Mouse (Mus musculus): ENCODE results near the gene Eif5b. TPM values are rescaled to one million over a fixed set of nuclear protein-coding genes. Genes with fewer than 3 reads are reported as not detected.

Gene Eif5b
- polyA plus RNA-seq, 1 experiment from 2014 or later: 33.3 TPM

- H3K27ac ChIP-seq (replicated peaks; ENCODE audit: low read depth, low read length): no peak overlapping the region
- H3K36me3 ChIP-seq (replicated peaks; ENCODE audit: control insufficient read depth, insufficient read depth, low read depth, low read length): peaks cover 3% of the 10 kb centered on the region
- H3K27me3 ChIP-seq (ENCODE audit: control insufficient read depth, insufficient read depth, low read length): no peaks in the 10 kb centered on the region
- H3K4me3 ChIP-seq (ENCODE audit: low read depth, low read length): peak overlapping the region; percentile 84
- H3K9me3 ChIP-seq (replicated peaks; ENCODE audit: control insufficient read depth, low read length): no peaks in the 10 kb centered on the region
- WGBS: 45% methylated on average over 3 of the region's 3 CpGs
- H3K4me2 ChIP-seq (ENCODE audit: low read depth, low read length): peak overlapping the region; percentile 62
- H3K4me1 ChIP-seq (ENCODE audit: control insufficient read depth, insufficient read depth, low read length): no peaks in the 10 kb centered on the region
- peak overlapping the region; percentile 79 for H3K9ac ChIP-seq (replicated peaks; ENCODE audit: low read length)
- no peak for DNase-seq (ENCODE audit: low spot score)
- ATAC-seq (replicated peaks; ENCODE audit: insufficient number of reproducible peaks, low FRiP score, low TSS enrichment, low read depth): no peak
These were observed 1.6 kb upstream of the Eif5b start for GRCm38 (mm10) chr1:37996226-37996625.

DNA sequence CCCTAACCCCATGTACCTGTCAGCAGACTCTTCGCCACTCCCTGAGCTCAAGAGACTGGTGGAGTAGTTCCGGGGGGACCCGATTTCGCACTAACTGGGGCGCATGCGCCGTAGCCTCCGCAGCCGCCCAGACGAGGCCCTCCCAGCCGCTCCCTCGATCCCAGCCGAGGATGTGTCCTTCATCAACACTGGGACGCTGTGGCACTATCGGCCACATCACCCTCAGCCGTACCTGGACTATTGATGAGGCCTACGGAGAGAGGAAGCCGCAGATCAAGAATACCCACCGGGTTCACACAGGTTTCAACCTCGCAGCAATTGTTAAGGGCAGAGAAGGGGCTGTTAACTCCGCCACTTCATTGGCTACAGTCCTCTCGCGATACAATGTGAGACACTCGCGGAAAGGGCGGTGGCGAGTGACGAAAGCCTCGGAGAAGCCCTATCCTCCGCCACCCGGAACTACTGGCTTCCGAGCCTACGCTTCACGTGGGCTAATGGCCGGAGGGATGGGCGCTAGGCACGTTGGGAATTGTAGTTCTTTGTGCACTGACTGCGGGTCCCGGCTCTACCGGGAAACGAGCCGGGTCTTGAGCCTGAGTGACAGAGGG, 829 bp upstream of the Eif5b start:
- peaks cover 3% of the 10 kb centered on the region for H3K36me3 ChIP-seq (replicated peaks; ENCODE audit: control insufficient read depth, insufficient read depth, low read depth, low read length)
- DNase-seq (ENCODE audit: low spot score) (peak; percentile 99), ATAC-seq (replicated peaks; ENCODE audit: insufficient number of reproducible peaks, low FRiP score, low TSS enrichment, low read depth) (peak; percentile 94)
- H3K9ac ChIP-seq (replicated peaks; ENCODE audit: low read length): peak overlapping the region; percentile 79
- peak overlapping the region; percentile 82 for H3K27ac ChIP-seq (replicated peaks; ENCODE audit: low read depth, low read length)
- H3K27me3 ChIP-seq (ENCODE audit: control insufficient read depth, insufficient read depth, low read length): no peaks in the 10 kb centered on the region
- no peaks in the 10 kb centered on the region for H3K9me3 ChIP-seq (replicated peaks; ENCODE audit: control insufficient read depth, low read length)
- under 1% methylated on average over 42 of the region's 42 CpGs for WGBS
- no peaks in the 10 kb centered on the region for H3K4me1 ChIP-seq (ENCODE audit: control insufficient read depth, insufficient read depth, low read length)
- H3K4me3 ChIP-seq (ENCODE audit: low read depth, low read length): peak overlapping the region; percentile 84
- peak overlapping the region; percentile 72 for H3K4me2 ChIP-seq (ENCODE audit: low read depth, low read length)

DNA sequence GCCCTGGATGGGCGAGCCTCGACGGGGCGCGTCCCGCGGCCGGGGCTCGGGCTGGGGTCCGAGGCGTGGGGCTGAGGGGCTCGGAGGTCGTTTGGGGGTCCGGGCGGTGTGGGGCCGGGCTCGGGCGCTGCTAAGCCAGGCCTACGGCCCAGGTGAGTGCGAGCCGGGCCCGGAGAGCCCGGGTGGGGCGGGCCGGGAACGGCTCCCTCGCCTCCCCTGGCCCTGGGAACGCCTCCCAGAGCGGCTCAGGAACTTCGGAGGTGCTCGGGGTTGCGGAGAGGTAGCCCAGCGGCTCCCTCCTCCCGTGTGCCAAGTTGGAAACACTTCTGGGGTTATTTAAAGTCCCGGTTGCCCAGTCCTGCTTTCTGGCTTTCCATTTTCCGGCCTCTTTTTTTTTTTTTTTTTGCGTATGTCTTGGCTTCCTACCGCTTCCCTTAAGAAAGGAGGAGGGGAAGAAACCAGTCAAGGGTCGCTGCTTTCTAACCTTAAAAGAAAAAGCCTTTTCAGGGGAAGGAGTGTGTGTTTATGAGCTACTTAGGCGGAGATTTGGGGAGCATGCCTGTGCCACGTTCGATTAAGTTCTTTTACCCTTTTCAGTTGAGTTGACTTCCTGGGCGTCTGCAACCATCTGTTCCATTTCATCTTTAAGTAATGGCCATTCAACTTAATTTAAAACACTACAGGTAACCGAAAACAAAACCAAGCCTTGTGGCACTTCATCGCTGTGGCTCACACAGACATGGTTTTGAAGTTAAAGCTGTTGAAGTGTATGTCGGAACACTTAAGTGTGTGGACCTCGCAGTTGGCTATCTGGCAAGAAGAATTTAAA, 775 bp downstream of the Eif5b start:
- no peaks in the 10 kb centered on the region for H3K27me3 ChIP-seq (ENCODE audit: control insufficient read depth, insufficient read depth, low read length)
- ATAC-seq (replicated peaks; ENCODE audit: insufficient number of reproducible peaks, low FRiP score, low TSS enrichment, low read depth): peak; percentile 22

DNA sequence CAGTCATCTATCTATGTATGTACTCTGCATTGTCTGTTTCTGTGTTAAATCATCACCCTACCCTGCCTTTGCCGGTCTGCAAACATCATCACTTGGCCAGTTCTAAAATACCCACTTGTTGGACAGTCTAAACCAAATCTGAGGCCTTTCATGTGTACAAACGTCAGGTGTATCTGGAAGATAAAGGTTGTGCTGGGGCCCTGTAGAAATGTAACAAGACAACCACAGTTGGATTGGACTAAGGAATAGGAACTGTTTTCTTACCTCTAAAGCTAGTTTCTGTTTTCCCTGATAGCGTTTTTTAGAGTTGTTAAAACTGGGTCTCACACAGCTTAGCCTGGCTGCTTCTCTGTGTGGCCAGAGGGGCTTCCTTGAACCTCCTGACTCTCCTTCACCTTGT, 1.7 kb downstream of the Eif5b start:
- no peak overlapping the region for H3K4me3 ChIP-seq (ENCODE audit: low read depth, low read length)
- H3K9me3 ChIP-seq (replicated peaks; ENCODE audit: control insufficient read depth, low read length): no peaks in the 10 kb centered on the region
- no peak overlapping the region for H3K9ac ChIP-seq (replicated peaks; ENCODE audit: low read length)
- no peak for ATAC-seq (replicated peaks; ENCODE audit: insufficient number of reproducible peaks, low FRiP score, low TSS enrichment, low read depth)
- no peak for DNase-seq (ENCODE audit: low spot score)
- H3K4me1 ChIP-seq (ENCODE audit: control insufficient read depth, insufficient read depth, low read length): no peaks in the 10 kb centered on the region
- WGBS: 71% methylated on average over 3 of the region's 3 CpGs
- H3K4me2 ChIP-seq (ENCODE audit: low read depth, low read length): no peak overlapping the region
- H3K36me3 ChIP-seq (replicated peaks; ENCODE audit: control insufficient read depth, insufficient read depth, low read depth, low read length): peaks cover 3% of the 10 kb centered on the region; the same call in 1 of the 2 replicates
- H3K27me3 ChIP-seq (ENCODE audit: control insufficient read depth, insufficient read depth, low read length): no peaks in the 10 kb centered on the region
- no peak overlapping the region for H3K27ac ChIP-seq (replicated peaks; ENCODE audit: low read depth, low read length)

More for the DNA sequence above, 775 bp downstream of the Eif5b start:
- no peaks in the 10 kb centered on the region for H3K4me1 ChIP-seq (ENCODE audit: control insufficient read depth, insufficient read depth, low read length)
- H3K36me3 ChIP-seq (replicated peaks; ENCODE audit: control insufficient read depth, insufficient read depth, low read depth, low read length): peaks cover 3% of the 10 kb centered on the region; the same call in 1 of the 2 replicates
- peak overlapping the region; percentile 87 for H3K9ac ChIP-seq (replicated peaks; ENCODE audit: low read length)
- peak overlapping the region; percentile 63 for H3K4me2 ChIP-seq (ENCODE audit: low read depth, low read length)
- peak overlapping the region; percentile 84 for H3K4me3 ChIP-seq (ENCODE audit: low read depth, low read length)
- H3K9me3 ChIP-seq (replicated peaks; ENCODE audit: control insufficient read depth, low read length): no peaks in the 10 kb centered on the region
- DNase-seq (ENCODE audit: low spot score): peak; percentile 23
- peak overlapping the region; percentile 61 for H3K27ac ChIP-seq (replicated peaks; ENCODE audit: low read depth, low read length)
- 5% methylated on average over 37 of the region's 47 CpGs for WGBS

GRCm38 (mm10) chr1:38000844-38001243, 3.0 kb downstream of the Eif5b start:
- no peaks in the 10 kb centered on the region for H3K27me3 ChIP-seq (ENCODE audit: control insufficient read depth, insufficient read depth, low read length)
- H3K4me2 ChIP-seq (ENCODE audit: low read depth, low read length): no peak overlapping the region
- ATAC-seq (replicated peaks; ENCODE audit: insufficient number of reproducible peaks, low FRiP score, low TSS enrichment, low read depth): no peak
- 91% methylated on average over 8 of the region's 8 CpGs for WGBS
- H3K9ac ChIP-seq (replicated peaks; ENCODE audit: low read length): no peak overlapping the region
- no peak overlapping the region for H3K27ac ChIP-seq (replicated peaks; ENCODE audit: low read depth, low read length)
- H3K9me3 ChIP-seq (replicated peaks; ENCODE audit: control insufficient read depth, low read length): no peaks in the 10 kb centered on the region
- no peaks in the 10 kb centered on the region for H3K36me3 ChIP-seq (replicated peaks; ENCODE audit: control insufficient read depth, insufficient read depth, low read depth, low read length)
- no peak for DNase-seq (ENCODE audit: low spot score)
- H3K4me1 ChIP-seq (ENCODE audit: control insufficient read depth, insufficient read depth, low read length): no peaks in the 10 kb centered on the region
- H3K4me3 ChIP-seq (ENCODE audit: low read depth, low read length): no peak overlapping the region

DNA sequence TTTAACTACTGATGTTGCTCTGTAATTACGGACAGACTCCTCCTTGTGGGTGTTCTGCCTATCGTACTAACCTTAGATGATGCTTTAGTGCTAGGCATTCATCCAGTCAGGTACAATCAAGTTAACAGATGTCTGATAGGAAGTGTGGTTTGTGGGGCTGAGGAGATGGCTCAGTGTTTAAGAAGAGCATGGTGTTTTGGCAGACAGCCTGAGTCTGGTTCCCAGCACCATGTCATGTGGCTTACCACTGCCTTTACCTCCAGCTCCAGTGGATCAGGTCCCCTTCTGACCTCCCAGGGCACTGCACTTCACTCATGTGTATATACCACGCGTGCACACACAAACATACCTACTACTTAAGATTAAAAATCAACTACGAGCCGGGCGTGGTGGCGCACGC, 4.1 kb downstream of the Eif5b start:
- Histone ChIP-seq H3K4me1 (ENCODE audit: control insufficient read depth, insufficient read depth, low read length) (no peaks in the 10 kb centered on the region), H3K27ac (replicated peaks; ENCODE audit: low read depth, low read length) (no peak overlapping the region), H3K9ac (replicated peaks; ENCODE audit: low read length) (no peak overlapping the region), H3K9me3 (replicated peaks; ENCODE audit: control insufficient read depth, low read length) (no peaks in the 10 kb centered on the region), H3K4me2 (ENCODE audit: low read depth, low read length) (no peak overlapping the region), H3K4me3 (ENCODE audit: low read depth, low read length) (no peak overlapping the region), H3K36me3 (replicated peaks; ENCODE audit: control insufficient read depth, insufficient read depth, low read depth, low read length) (no peaks in the 10 kb centered on the region), H3K27me3 (ENCODE audit: control insufficient read depth, insufficient read depth, low read length) (no peaks in the 10 kb centered on the region)
- WGBS: 94% methylated on average over 9 of the region's 9 CpGs
- DNase-seq (ENCODE audit: low spot score) (no peak), ATAC-seq (replicated peaks; ENCODE audit: insufficient number of reproducible peaks, low FRiP score, low TSS enrichment, low read depth) (no peak)

GRCm38 (mm10) chr1:38003046-38003445, 5.2 kb downstream of the Eif5b start:
- WGBS: 87% methylated on average over 3 of the region's 3 CpGs
- Histone ChIP-seq H3K36me3 (replicated peaks; ENCODE audit: control insufficient read depth, insufficient read depth, low read depth, low read length) (no peaks in the 10 kb centered on the region), H3K4me2 (ENCODE audit: low read depth, low read length) (no peak overlapping the region), H3K9ac (replicated peaks; ENCODE audit: low read length) (no peak overlapping the region), H3K27ac (replicated peaks; ENCODE audit: low read depth, low read length) (no peak overlapping the region), H3K4me3 (ENCODE audit: low read depth, low read length) (no peak overlapping the region), H3K4me1 (ENCODE audit: control insufficient read depth, insufficient read depth, low read length) (no peaks in the 10 kb centered on the region), H3K9me3 (replicated peaks; ENCODE audit: control insufficient read depth, low read length) (no peaks in the 10 kb centered on the region), H3K27me3 (ENCODE audit: control insufficient read depth, insufficient read depth, low read length) (no peaks in the 10 kb centered on the region)
- ATAC-seq (replicated peaks; ENCODE audit: insufficient number of reproducible peaks, low FRiP score, low TSS enrichment, low read depth): no peak
- DNase-seq (ENCODE audit: low spot score): no peak

GRCm38 (mm10) chr1:38006741-38007140, 8.9 kb downstream of the Eif5b start:
- Histone ChIP-seq H3K27ac (replicated peaks; ENCODE audit: low read depth, low read length) (no peak overlapping the region), H3K4me3 (ENCODE audit: low read depth, low read length) (no peak overlapping the region), H3K9ac (replicated peaks; ENCODE audit: low read length) (no peak overlapping the region), H3K27me3 (ENCODE audit: control insufficient read depth, insufficient read depth, low read length) (no peaks in the 10 kb centered on the region), H3K9me3 (replicated peaks; ENCODE audit: control insufficient read depth, low read length) (no peaks in the 10 kb centered on the region), H3K4me1 (ENCODE audit: control insufficient read depth, insufficient read depth, low read length) (no peaks in the 10 kb centered on the region), H3K4me2 (ENCODE audit: low read depth, low read length) (no peak overlapping the region), H3K36me3 (replicated peaks; ENCODE audit: control insufficient read depth, insufficient read depth, low read depth, low read length) (no peaks in the 10 kb centered on the region)
- no peak for ATAC-seq (replicated peaks; ENCODE audit: insufficient number of reproducible peaks, low FRiP score, low TSS enrichment, low read depth)
- no peak for DNase-seq (ENCODE audit: low spot score)
- WGBS: 76% methylated on average over 3 of the region's 3 CpGs

Measured in embryonic facial prominence, embryonic 11.5 days (tissue).